8 mouse cellular contexts compared by ENCODE assay signal in genomic region chr11:102761309-102762210, GRCm38 (mm10). TPM values are rescaled to one million over a fixed set of nuclear protein-coding genes. Genes with fewer than 3 reads are reported as not detected.
DNase-seq lines count a peak whose midpoint lies in the region; ATAC-seq and TF ChIP-seq lines count a peak whose summit lies in the region.

Gene Adam11 (plus strand): TSS chr11:102761439.

- WGBS in forebrain, embryonic 11.5 days: 1% methylated on average over 56 of the region's 76 CpGs
- under 1% methylated on average over 71 of the region's 76 CpGs for WGBS in limb, embryonic 10.5 days
- WGBS in olfactory bulb, adult 2 months: 1% methylated on average over 61 of the region's 76 CpGs

- H3K9ac ChIP-seq in forebrain, embryonic 11.5 days (ENCODE audit: low read length): peak within 1 kb of the TSS; percentile 68

- H3K27ac ChIP-seq in forebrain, embryonic 11.5 days (ENCODE audit: low read depth, low read length): no peak within 1 kb of the TSS
- peak within 1 kb of the TSS; percentile 81 for H3K27ac ChIP-seq in limb, embryonic 10.5 days
- no peak within 1 kb of the TSS for H3K27ac ChIP-seq in olfactory bulb, adult 2 months (ENCODE audit: insufficient read depth, low read depth, low read length)

- no peaks in the 10 kb centered on the region for H3K36me3 ChIP-seq in forebrain, embryonic 11.5 days (ENCODE audit: control insufficient read depth, insufficient read depth, low read length)
- H3K36me3 ChIP-seq in limb, embryonic 10.5 days: no peaks in the 10 kb centered on the region

- peak within 1 kb of the TSS; percentile 62 for H3K4me3 ChIP-seq in forebrain, embryonic 11.5 days (ENCODE audit: low read depth, low read length)
- H3K4me3 ChIP-seq in limb, embryonic 10.5 days: peak within 1 kb of the TSS; percentile 74
- peak within 1 kb of the TSS; percentile 72 for H3K4me3 ChIP-seq in olfactory bulb, adult 2 months (ENCODE audit: insufficient read depth, low read depth, low read length)

- DNase-seq in adrenal gland, postnatal 10 days: no peak
- DNase-seq in adrenal gland, adult 18-20 months (ENCODE audit: low spot score in 2 of 2): no peak
- DNase-seq in left cerebral cortex, adult 18-20 months (ENCODE audit: low spot score in 2 of 2): no peak
- DNase-seq in left cerebral cortex, adult 9 months (ENCODE audit: low spot score in 2 of 2): no peak
- peak; percentile 72 for DNase-seq in forebrain, embryonic 11.5 days (ENCODE audit: low spot score)
- DNase-seq in limb, embryonic 10.5 days (ENCODE audit: low spot score): peak; percentile 67
- no peak for DNase-seq in MN1 (ENCODE audit: low spot score)

- peak within 1 kb of the TSS; percentile 100 for H3K4me2 ChIP-seq in forebrain, embryonic 11.5 days (ENCODE audit: low read depth, low read length, severe bottlenecking)

- H3K9me3 ChIP-seq in forebrain, embryonic 11.5 days (ENCODE audit: control insufficient read depth, low read length): no peaks in the 10 kb centered on the region
- H3K9me3 ChIP-seq in limb, embryonic 10.5 days (replicated peaks): no peaks in the 10 kb centered on the region

- no peak for TF ChIP-seq CTCF in olfactory bulb, adult 2 months (IDR thresholded peaks at IDR 0.05; ENCODE audit: insufficient read depth, low read depth, low read length)

- peaks cover 13% of the 10 kb centered on the region for H3K27me3 ChIP-seq in forebrain, embryonic 11.5 days (ENCODE audit: control insufficient read depth, insufficient read depth, low read length)
- peaks cover 80% of the 10 kb centered on the region for H3K27me3 ChIP-seq in limb, embryonic 10.5 days (ENCODE audit: low read depth, poor library complexity, severe bottlenecking)

- H3K4me1 ChIP-seq in forebrain, embryonic 11.5 days (replicated peaks; ENCODE audit: control insufficient read depth, insufficient read depth, low read length): peaks cover 9% of the 10 kb centered on the region; the same call in 1 of the 2 replicates
- H3K4me1 ChIP-seq in limb, embryonic 10.5 days: peaks cover 32% of the 10 kb centered on the region
- H3K4me1 ChIP-seq in olfactory bulb, adult 2 months (ENCODE audit: control insufficient read depth, insufficient read depth, low read length): peaks cover 24% of the 10 kb centered on the region

- ATAC-seq in forebrain, embryonic 11.5 days (replicated peaks; ENCODE audit: low FRiP score): peak; percentile 53

- TF ChIP-seq POLR2A in olfactory bulb, adult 2 months (IDR thresholded peaks at IDR 0.05; ENCODE audit: insufficient read depth, low read depth, low read length): no peak

RNA-seq across cellular contexts. Expression of gene Adam11, which starts in this region (rescaled TPM):
- 10 to 100 TPM; 18.6 to 45.3 TPM for total RNA-seq in adrenal gland, postnatal 10 days (2021)
- total RNA-seq in adrenal gland, adult 18-20 months (2021): 1 to 10 TPM; 1.9 to 5.5 TPM
- total RNA-seq in left cerebral cortex, adult 18-20 months (2021): 100 to 1,000 TPM; 125 to 129 TPM
- 11.7 and 14.0 TPM in 2 replicates for polyA plus RNA-seq in forebrain, embryonic 11.5 days (2014; fragmentation: Nextera tagmentation; extraction: Ambion mirVana)
- polyA plus RNA-seq in limb, embryonic 10.5 days (2016; fragmentation: Nextera tagmentation; extraction: Ambion mirVana): 14.2 and 25.1 TPM in 2 replicates
- polyA plus RNA-seq in olfactory bulb, adult 2 months (2012; ENCODE audit: insufficient read depth, insufficient read length, low replicate concordance, missing spikeins): not detected in 2 replicates

Comparison
In these comparisons a context has a peak if more than half of its experiments do, and no peak if none do; other contexts are left out.
1. RNA of gene Adam11 (polyA plus RNA-seq): 14.2 to 25.1 TPM in limb, embryonic 10.5 days and 11.7 to 14.0 TPM in forebrain, embryonic 11.5 days; not detected in olfactory bulb, adult 2 months; every median in the first group is over 10 times any median in the second.
2. DNase-seq: peak in forebrain, embryonic 11.5 days (single experiment) and limb, embryonic 10.5 days (single experiment); none in adrenal gland, postnatal 10 days (single experiment), adrenal gland, adult 18-20 months (0 of 2), left cerebral cortex, adult 18-20 months (0 of 2), left cerebral cortex, adult 9 months (0 of 2) and MN1 (single experiment).
3. Peak in every context shown above with its lines, with median percentiles within 50 percentile points of each other: H3K4me3 ChIP-seq.